Mouse (Mus musculus) thymus, postnatal 25 days (tissue): ENCODE measurements around the gene 9530077C05Rik.

Experiments
- DNase-seq: peaks from one replicate; pipeline ENCODE4 v3.0.0; 2022

Gene 9530077C05Rik

GRCm38 (mm10) chr9:22466212-22466611, 54.9 kb downstream of the 9530077C05Rik start:
- no peak for DNase-seq

GRCm38 (mm10) chr9:22467371-22468169, 56.3 kb downstream of the 9530077C05Rik start:
- peak; percentile 57 for DNase-seq

- peak; percentile 75 for DNase-seq
Measured at GRCm38 (mm10) chr9:22468170-22468898, 57.0 kb downstream of the 9530077C05Rik start.

- DNase-seq, result no peak
Measured at GRCm38 (mm10) chr9:22468899-22469259, 57.6 kb downstream of the 9530077C05Rik start.

- no peak for DNase-seq
Measured at GRCm38 (mm10) chr9:22469643-22470042, 58.3 kb downstream of the 9530077C05Rik start, which contains the start of gene Rp9. Gene Rp9, minus strand, starts transcription at chr9:22469743.

GRCm38 (mm10) chr9:22475424-22475868, 64.1 kb downstream of the 9530077C05Rik start, which contains the start of gene Bbs9:
Gene Bbs9, plus strand, starts transcription at chr9:22475715.
- peak; percentile 96 for DNase-seq

GRCm38 (mm10) chr9:22476265-22476664, 65.0 kb downstream of the 9530077C05Rik start:
- peak; percentile 6 for DNase-seq

GRCm38 (mm10) chr9:22478946-22479345, 67.6 kb downstream of the 9530077C05Rik start:
- DNase-seq, result no peak

- DNase-seq, result no peak
Measured at GRCm38 (mm10) chr9:22483866-22484561, 72.7 kb downstream of the 9530077C05Rik start.

GRCm38 (mm10) chr9:22484562-22485308, 73.4 kb downstream of the 9530077C05Rik start:
- no peak for DNase-seq

- no peak for DNase-seq
Measured at GRCm38 (mm10) chr9:22486211-22486610, 74.9 kb downstream of the 9530077C05Rik start.

- DNase-seq, result no peak
Measured at GRCm38 (mm10) chr9:22488963-22489362, 77.7 kb downstream of the 9530077C05Rik start.
